Mouse (Mus musculus) mouse embryonic stem cell (cell line): ENCODE measurements around the gene Gm9508.

Experiments
- in situ Hi-C, 2 experiments: fragments of 300-500 bp; cut with MboI; formaldehyde crosslinking; loops; 1 replicate in 1 of 2; 3 replicates in 1 of 2; pipeline ENCODE4 v1.14.3; 2019 to 2020; ENCODE audit warnings: low sequenced_read_pairs in 2 of 2, low pct_unique_long_range_greater_than_20kb in 1 of 2, mixed read lengths in 1 of 2; ENCODE audit not compliant: unreplicated experiment in 1 of 2

Gene Gm9508

DNA sequence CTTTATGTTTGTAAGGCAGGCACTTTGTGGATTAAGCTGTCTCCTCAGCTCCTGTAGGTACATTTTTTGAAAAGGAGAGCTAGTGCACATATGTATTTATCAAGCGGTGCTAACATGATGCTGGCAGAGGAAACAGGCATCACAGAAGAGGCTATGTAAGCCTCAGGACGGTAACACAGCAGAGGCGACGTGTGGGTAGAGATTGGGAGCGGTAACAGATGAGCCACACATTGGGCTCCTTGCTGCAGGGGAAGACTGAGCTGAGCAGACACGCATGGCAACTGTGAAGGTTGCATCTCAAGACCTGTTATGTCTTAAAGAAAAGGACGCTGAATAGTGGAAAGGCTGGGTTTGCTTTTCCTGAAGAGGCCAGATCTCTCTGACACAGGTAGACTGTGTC is 14.0 kb downstream of the Gm9508 start:
- in situ Hi-C loops: no loop called here

DNA sequence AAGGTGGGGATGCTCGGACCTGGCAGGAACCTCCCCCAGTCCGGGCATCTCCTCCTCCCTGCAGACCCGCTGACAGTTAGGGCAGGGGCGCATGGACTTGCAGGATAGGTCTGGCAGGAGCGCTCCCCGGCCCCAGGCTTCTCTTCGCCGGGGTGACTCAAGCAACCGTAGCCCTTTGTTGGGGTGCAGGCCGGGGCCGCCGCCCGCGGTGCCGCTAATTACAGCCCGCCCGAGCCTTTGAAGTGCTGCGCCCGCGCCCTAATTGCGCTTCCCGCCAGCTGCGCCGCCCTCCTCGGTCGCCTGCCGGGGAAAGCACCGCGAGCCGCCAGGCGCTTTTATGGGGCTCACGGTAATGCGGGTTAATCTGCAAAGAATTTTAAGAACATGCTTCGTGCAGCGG is 19.5 kb downstream of the Gm9508 start:
- in situ Hi-C loops: no loop called here

DNA sequence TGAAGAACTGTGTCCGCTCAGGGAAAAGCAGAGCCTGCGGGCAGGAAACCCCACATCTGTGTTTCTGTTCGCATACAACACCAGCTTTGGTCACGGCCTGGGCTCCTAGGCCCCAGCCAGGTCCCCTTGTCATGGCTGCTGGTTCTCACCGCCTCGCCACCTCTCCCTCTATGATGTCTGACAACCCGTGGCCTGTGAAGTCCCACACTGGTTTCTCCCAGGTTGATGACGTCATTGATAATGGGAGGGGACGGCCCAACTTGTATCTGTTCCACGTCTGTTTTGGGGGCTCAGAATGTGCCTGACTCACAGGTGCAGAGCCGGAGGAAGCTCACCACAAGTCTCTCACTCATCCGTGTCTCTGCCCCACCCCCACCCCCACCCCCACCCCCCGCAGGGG is 23.3 kb downstream of the Gm9508 start:
- in situ Hi-C loops: no loop called here

DNA sequence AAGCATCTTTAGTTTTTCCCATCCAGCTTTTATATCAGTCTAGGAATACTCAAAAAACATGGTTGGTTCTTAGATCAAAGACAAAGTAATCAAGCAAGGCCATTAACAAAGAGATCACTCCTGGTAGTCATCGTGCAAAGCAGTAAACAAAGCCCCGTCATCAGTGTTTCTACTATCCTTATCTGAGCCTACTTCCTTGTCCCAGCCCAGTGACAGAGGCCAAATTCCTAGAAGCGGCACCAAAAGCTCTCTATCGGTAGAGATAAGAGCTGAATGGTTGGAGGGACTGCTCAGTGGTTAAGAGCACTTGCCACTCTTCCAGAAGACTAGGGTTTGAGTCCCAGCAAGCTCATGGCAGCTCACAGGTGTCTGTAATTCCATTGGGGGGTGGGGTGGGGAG is 25.5 kb downstream of the Gm9508 start:
- in situ Hi-C loops: no loop called here

- in situ Hi-C loops: no loop called here
Measured at GRCm38 (mm10) chr10:77670710-77671109, 26.3 kb downstream of the Gm9508 start.

DNA sequence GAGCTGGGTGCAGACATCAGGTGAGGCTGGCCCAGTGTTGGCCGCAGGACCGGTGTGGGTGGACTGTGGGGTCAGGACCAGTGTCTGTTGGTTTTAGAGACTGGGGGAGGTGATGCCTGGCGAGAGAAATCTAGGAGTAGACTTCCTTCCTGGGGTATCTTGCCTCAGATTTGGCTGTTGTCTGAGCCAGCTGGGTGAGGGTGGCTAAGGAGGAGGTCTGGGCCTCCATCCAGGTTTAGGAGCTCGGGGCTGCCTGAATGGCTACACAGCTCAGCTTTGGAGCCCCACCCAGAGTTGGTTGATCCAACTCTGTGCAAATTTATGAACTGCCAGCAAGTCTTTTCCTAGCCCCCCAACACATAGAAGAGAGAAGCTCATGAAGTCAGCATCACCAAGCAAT is 29.6 kb downstream of the Gm9508 start:
- in situ Hi-C loops: no loop called here

GRCm38 (mm10) chr10:77666342-77666741 is 30.7 kb downstream of the Gm9508 start:
- in situ Hi-C loops: no loop called here

DNA sequence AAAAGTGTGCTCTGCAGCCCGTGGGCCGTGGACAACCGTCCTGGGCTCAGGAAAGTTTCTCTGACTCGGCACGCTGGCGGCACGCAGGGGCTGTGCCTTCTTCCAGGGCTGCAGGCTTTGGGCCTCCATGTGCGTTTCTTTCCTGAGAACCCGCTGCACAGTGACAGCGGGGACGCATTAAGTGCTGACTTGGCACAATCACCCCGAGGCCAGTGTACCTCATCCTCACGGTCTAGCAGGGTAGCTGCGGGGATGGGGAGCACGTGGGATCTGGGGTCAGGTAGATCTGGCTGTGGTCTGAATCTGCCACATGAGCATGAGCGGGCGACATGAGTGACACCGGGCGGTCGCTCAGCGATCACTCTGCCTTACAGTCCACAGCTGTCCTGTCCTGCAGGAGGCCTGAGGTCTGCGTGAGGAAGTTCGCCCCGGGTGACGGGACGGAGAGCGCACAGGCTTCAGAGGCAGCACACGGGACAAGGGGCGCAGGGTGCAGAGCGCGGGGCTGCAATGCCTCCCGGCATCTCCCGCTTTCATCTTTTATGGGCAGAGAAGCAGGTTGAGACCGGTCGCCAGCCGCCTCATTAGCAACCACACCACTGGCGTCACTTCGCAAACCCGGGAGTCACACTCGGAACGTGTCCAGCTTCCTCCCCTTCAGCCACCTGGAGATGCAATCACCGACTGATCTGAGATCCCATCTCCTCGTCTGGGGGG is 32.9 kb downstream of the Gm9508 start:
- in situ Hi-C loops: no loop called here

- in situ Hi-C loops: no loop called here
Measured at GRCm38 (mm10) chr10:77658286-77658994, 38.6 kb downstream of the Gm9508 start.

DNA sequence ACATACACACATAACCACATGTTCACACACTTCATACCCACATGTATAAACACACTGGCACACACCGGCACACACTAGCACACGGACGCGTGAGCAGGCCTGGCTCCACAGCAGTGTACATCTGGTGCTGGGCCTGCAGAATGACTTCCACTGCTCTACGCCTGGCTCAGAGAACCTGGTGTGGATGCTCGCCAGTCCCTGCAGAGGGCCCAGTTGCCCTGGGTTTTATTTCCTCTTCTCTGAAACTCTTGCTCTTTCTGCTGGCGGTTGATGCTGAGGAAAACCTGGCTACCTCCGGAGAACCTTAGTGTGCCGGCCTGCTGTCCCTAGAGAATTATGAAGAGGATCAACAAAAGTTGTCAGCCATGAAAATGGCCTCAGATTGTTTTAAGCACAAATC is 45.0 kb downstream of the Gm9508 start:
- in situ Hi-C loops: no loop called here

DNA sequence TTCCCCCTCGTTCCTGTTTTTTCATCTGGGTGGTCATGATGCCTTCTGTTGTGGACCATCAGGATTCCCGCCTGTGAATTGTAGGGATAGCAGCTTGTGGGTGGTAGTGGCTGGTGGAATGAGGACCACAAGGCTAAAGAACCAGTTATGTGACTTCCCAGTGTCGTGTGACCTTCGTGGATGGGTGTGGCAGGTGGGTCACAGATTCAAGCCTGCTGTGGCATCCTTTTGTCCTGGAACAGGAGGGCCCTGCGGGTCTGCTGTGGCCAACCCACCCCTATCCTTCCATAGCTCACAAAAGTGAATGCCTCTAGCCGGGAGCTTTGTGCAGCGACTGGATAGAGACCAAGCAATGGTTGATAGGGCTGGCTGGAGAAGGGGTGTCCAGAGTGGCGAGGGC is 49.1 kb downstream of the Gm9508 start:
- in situ Hi-C loops: no loop called here

DNA sequence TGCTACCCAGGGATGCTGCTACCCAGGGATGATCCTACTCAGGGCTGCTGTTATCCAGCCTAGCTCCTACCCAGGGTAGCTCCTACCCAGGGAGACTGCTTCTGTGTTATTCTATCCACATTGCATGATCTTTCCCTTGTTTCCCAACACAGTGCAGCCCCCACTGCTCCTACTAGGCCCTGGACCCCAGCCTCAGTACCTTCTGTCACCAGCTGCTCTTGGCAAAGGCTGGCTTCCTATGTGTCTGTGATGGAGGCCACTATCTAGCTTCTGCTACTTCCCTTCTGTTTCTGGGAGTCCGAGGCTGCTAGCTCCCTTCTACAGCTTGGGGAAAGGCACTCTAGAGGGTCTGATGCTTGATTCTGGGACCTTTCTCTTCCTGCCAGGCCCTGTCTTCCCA is 49.6 kb downstream of the Gm9508 start:
- in situ Hi-C loops: no loop called here
